18 mouse cellular contexts compared by ENCODE assay signal in the genomic region with DNA sequence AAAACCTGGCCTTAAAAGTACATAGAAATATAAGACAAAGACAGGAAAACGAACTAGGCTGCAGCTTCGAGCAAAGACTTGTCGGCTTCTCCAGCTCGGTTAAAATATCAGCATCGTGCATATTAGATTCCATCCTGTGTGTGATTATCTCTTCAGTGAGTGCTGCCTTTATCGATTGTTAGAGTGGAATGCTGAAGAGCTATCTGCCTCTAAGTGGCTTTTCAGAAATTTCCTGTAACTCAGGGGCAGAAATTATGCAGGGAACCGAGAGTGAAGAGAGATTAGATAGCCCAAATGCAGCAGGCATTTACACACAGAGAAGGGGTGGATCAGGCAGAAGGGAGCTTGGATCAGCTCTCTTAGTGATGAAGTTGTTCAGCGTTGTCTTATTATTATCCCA. TPM values are rescaled to one million over a fixed set of nuclear protein-coding genes. Genes with fewer than 3 reads are reported as not detected.
DNase-seq lines count a peak whose midpoint lies in the region; ATAC-seq and TF ChIP-seq lines count a peak whose summit lies in the region.
"Had no signal": no experiment of that assay in that cellular context is flagged by ENCODE, and none has a peak within 500 bp of the region (broad histone marks: within the 10 kb centered on the region; RNA-seq: fewer than 3 reads in every experiment).

No protein-coding gene starts in this region.

- TF ChIP-seq EP300 in MEL (IDR thresholded peaks at IDR 0.05; ENCODE audit: low read depth in 1 of 2, low read length in 2 of 2), result no peak

- no peaks in the 10 kb centered on the region for H3K36me3 ChIP-seq in forebrain, postnatal 0 days (ENCODE audit: insufficient read depth)
- no peaks in the 10 kb centered on the region for H3K36me3 ChIP-seq in forebrain, embryonic 13.5 days (ENCODE audit: poor library complexity, severe bottlenecking)
- no peaks in the 10 kb centered on the region for H3K36me3 ChIP-seq in heart, embryonic 14.5 days (ENCODE audit: control insufficient read depth, insufficient read depth, low read length)
- peaks cover 0 to 7% of the 10 kb centered on the region in 2 experiments; a peak in 2 of 4 replicates for H3K36me3 ChIP-seq in MEL (ENCODE audit: control insufficient read depth in 1 of 2, insufficient read depth in 2 of 2, low read length in 2 of 2)
- no peaks in the 10 kb centered on the region for H3K36me3 ChIP-seq in liver, embryonic 12.5 days
- H3K36me3 ChIP-seq: lung, embryonic 15.5 days had no signal

- no peak overlapping the region for H3K4me2 ChIP-seq in forebrain, postnatal 0 days (ENCODE audit: low read depth)
- H3K4me2 ChIP-seq in forebrain, embryonic 13.5 days, result no peak overlapping the region
- peak overlapping the region; percentile 25; the same call in 1 of the 2 replicates for H3K4me2 ChIP-seq in heart, embryonic 14.5 days (ENCODE audit: low read length)
- H3K4me2 ChIP-seq in liver, embryonic 12.5 days, result no peak overlapping the region
- H3K4me2 ChIP-seq: hindbrain, embryonic 14.5 days; lung, embryonic 15.5 days had no signal

- intact Hi-C loops in heart, postnatal 36 days (cut with DNase I), result no loop called here

- H3K27ac ChIP-seq in forebrain, postnatal 0 days (ENCODE audit: low read depth, low read length), result no peak overlapping the region
- H3K27ac ChIP-seq in forebrain, embryonic 13.5 days, result no peak overlapping the region
- no peak overlapping the region for H3K27ac ChIP-seq in heart, embryonic 14.5 days (replicated peaks in 1 of 2; ENCODE audit: control insufficient read depth in 1 of 2, insufficient read depth in 1 of 2, low read depth in 2 of 2, low read length in 2 of 2)
- H3K27ac ChIP-seq in MEL (ENCODE audit: control insufficient read depth, low read depth, low read length), result no peak overlapping the region
- no peak overlapping the region for H3K27ac ChIP-seq in liver, embryonic 12.5 days
- H3K27ac ChIP-seq: hindbrain, embryonic 14.5 days; lung, embryonic 15.5 days had no signal

- ATAC-seq in forebrain, postnatal 0 days, result peak; percentile 20; the same call in 1 of the 2 replicates
- no peak for ATAC-seq in forebrain, embryonic 13.5 days
- no peak for ATAC-seq in heart, embryonic 14.5 days (ENCODE audit: insufficient number of reproducible peaks, insufficient read depth, low FRiP score, low read depth)
- peak; percentile 63 for ATAC-seq in liver, embryonic 12.5 days
- ATAC-seq: inflammation-experienced regulatory T-cells, adult 6 months; midbrain, embryonic 16.5 days had no signal

- DNase-seq in forebrain, postnatal 0 days, result no peak
- no peak for DNase-seq in heart, postnatal 36 days
- DNase-seq in MEL (ENCODE audit: low read depth, low spot score), result no peak
- DNase-seq in B cell, adult 2 months, result no peak
- DNase-seq in ovary, postnatal 14 days (ENCODE audit: low spot score), result no peak
- DNase-seq: adrenal gland, postnatal 10 days; cerebellum, adult 9-10 months; kidney, adult 18-20 months; kidney, postnatal 4 days; lung, postnatal 36 days had no signal

- H3K79me2 ChIP-seq in MEL (ENCODE audit: control insufficient read depth, insufficient read depth, low read length, poor library complexity), result no peaks in the 10 kb centered on the region

- TF ChIP-seq POLR2A in MEL (IDR thresholded peaks at IDR 0.05; ENCODE audit: control insufficient read depth in 1 of 2, insufficient read depth in 1 of 2, low read depth in 1 of 2, low read length in 2 of 2, poor library complexity in 1 of 2), result no peak

- H3K4me1 ChIP-seq in forebrain, postnatal 0 days (ENCODE audit: insufficient read depth), result no peaks in the 10 kb centered on the region
- no peaks in the 10 kb centered on the region for H3K4me1 ChIP-seq in forebrain, embryonic 13.5 days
- peaks cover 8 to 20% of the 10 kb centered on the region in 2 experiments for H3K4me1 ChIP-seq in heart, embryonic 14.5 days (ENCODE audit: control insufficient read depth in 2 of 2, insufficient read depth in 2 of 2, low read length in 2 of 2)
- H3K4me1 ChIP-seq in MEL (ENCODE audit: control insufficient read depth in 1 of 2, insufficient read depth in 2 of 2, low read length in 2 of 2), result 0 out of 4 replicates have a peak, but pooled peaks cover 0 to 8% of the 10 kb centered on the region in 2 experiments
- H3K4me1 ChIP-seq in liver, embryonic 12.5 days, result peaks cover 45% of the 10 kb centered on the region

- H3K9me3 ChIP-seq in forebrain, postnatal 0 days (ENCODE audit: low read length), result no peaks in the 10 kb centered on the region
- no peaks in the 10 kb centered on the region for H3K9me3 ChIP-seq in forebrain, embryonic 13.5 days (replicated peaks)
- H3K9me3 ChIP-seq in heart, embryonic 14.5 days (ENCODE audit: control insufficient read depth, low read length), result no peaks in the 10 kb centered on the region
- no peaks in the 10 kb centered on the region for H3K9me3 ChIP-seq in MEL (replicated peaks; ENCODE audit: insufficient read depth, low read length)
- H3K9me3 ChIP-seq in liver, embryonic 12.5 days (replicated peaks), result no peaks in the 10 kb centered on the region
- H3K9me3 ChIP-seq: lung, embryonic 15.5 days had no signal

- WGBS in forebrain, postnatal 0 days, result 62% methylated on average over 8 of the region's 8 CpGs
- 70% methylated on average over 8 of the region's 8 CpGs for WGBS in forebrain, embryonic 13.5 days
- WGBS in heart, embryonic 14.5 days, result 1% methylated on average over 8 of the region's 8 CpGs
- WGBS in liver, embryonic 12.5 days (ENCODE audit: insufficient replicate concordance), result 11% methylated on average over 8 of the region's 8 CpGs

- no peak overlapping the region for H3K9ac ChIP-seq in forebrain, postnatal 0 days
- no peak overlapping the region for H3K9ac ChIP-seq in forebrain, embryonic 13.5 days
- H3K9ac ChIP-seq in heart, embryonic 14.5 days (ENCODE audit: low read length), result no peak overlapping the region
- no peak overlapping the region for H3K9ac ChIP-seq in MEL (ENCODE audit: control insufficient read depth, low read depth, low read length, poor library complexity, severe bottlenecking)
- no peak overlapping the region for H3K9ac ChIP-seq in liver, embryonic 12.5 days
- H3K9ac ChIP-seq: hindbrain, embryonic 14.5 days; lung, embryonic 15.5 days had no signal

- TF ChIP-seq CTCF in forebrain, postnatal 0 days (IDR thresholded peaks at IDR 0.05; ENCODE audit: low read depth), result no peak
- no peak for TF ChIP-seq CTCF in MEL (IDR thresholded peaks at IDR 0.05 in 2 of 3, conservative IDR thresholded peaks at IDR 0.05 in 1 of 3; ENCODE audit: control insufficient read depth in 1 of 3, insufficient read depth in 1 of 3, low read depth in 2 of 3, low read length in 3 of 3, poor library complexity in 1 of 3, severe bottlenecking in 1 of 3)

- H3K27me3 ChIP-seq in forebrain, postnatal 0 days (ENCODE audit: insufficient read depth, low read length), result no peaks in the 10 kb centered on the region
- no peaks in the 10 kb centered on the region for H3K27me3 ChIP-seq in forebrain, embryonic 13.5 days
- no peaks in the 10 kb centered on the region for H3K27me3 ChIP-seq in heart, embryonic 14.5 days (ENCODE audit: control insufficient read depth, insufficient read depth, low read length)
- no peaks in the 10 kb centered on the region for H3K27me3 ChIP-seq in MEL (ENCODE audit: control insufficient read depth in 1 of 2, insufficient read depth in 2 of 2, low read length in 2 of 2)
- H3K27me3 ChIP-seq in liver, embryonic 12.5 days (replicated peaks), result no peaks in the 10 kb centered on the region

- H3K4me3 ChIP-seq in forebrain, postnatal 0 days (ENCODE audit: low read depth, low read length), result no peak overlapping the region
- no peak overlapping the region for H3K4me3 ChIP-seq in forebrain, embryonic 13.5 days
- H3K4me3 ChIP-seq in heart, embryonic 14.5 days (ENCODE audit: control insufficient read depth in 1 of 2, insufficient read depth in 1 of 2, low read depth in 1 of 2, low read length in 2 of 2), result no peak overlapping the region
- H3K4me3 ChIP-seq in MEL (ENCODE audit: control insufficient read depth in 1 of 2, insufficient read depth in 1 of 2, low read depth in 2 of 2, low read length in 2 of 2), result no peak overlapping the region
- H3K4me3 ChIP-seq in liver, embryonic 12.5 days, result no peak overlapping the region
- H3K4me3 ChIP-seq: lung, embryonic 15.5 days; myocyte had no signal

- TF ChIP-seq RAD21 in MEL (IDR thresholded peaks at IDR 0.05; ENCODE audit: low read depth, low read length), result no peak

TF ChIP-seq in MEL, 35 proteins besides CTCF, POLR2A, EP300 and RAD21:
- TF ChIP-seq GATA1 (IDR thresholded peaks at IDR 0.05; ENCODE audit: low read depth, low read length) (0 out of 2 replicates have a peak, but pooled peaks have one; percentile 17), SMC3 (IDR thresholded peaks at IDR 0.05; ENCODE audit: low read depth, low read length) (no peak), NELFE (IDR thresholded peaks at IDR 0.05; ENCODE audit: low read depth, low read length) (no peak)

RNA-seq across cellular contexts. Expression of a gene that starts 41.5 kb away (rescaled TPM):
- total RNA-seq in forebrain, postnatal 0 days (2014; rRNA removed), result 20.9 and 26.1 TPM in 2 replicates
- 5.5 and 6.8 TPM in 2 replicates for polyA plus RNA-seq in forebrain, postnatal 0 days (2015; fragmentation: Nextera tagmentation; extraction: Ambion mirVana)
- polyA plus RNA-seq in forebrain, embryonic 13.5 days (2015; fragmentation: Nextera tagmentation; extraction: Ambion mirVana), result 4.5 and 4.6 TPM in 2 replicates
- 33.4 and 36.4 TPM in 2 replicates for polyA plus RNA-seq in heart, embryonic 14.5 days (2014; fragmentation: Nextera tagmentation; extraction: Ambion mirVana)
- total RNA-seq in heart, postnatal 36 days (2021), result 10 to 100 TPM; 57.7 to 60.9 TPM
- total RNA-seq in MEL (2012; rRNA removed), result not detected in 2 replicates
- not detected for polyA plus RNA-seq in MEL (2012; ENCODE audit: insufficient read depth in 1 of 2, insufficient read length in 2 of 2, low read depth in 1 of 2, low replicate concordance in 2 of 2, missing spikeins in 1 of 2)
- 19.8 and 24.9 TPM in 2 replicates for polyA plus RNA-seq in liver, embryonic 12.5 days (2016; fragmentation: Nextera tagmentation; extraction: Ambion mirVana)

Comparison
In these comparisons a context has a peak if more than half of its experiments do, and no peak if none do; other contexts are left out.
1. ATAC-seq: peak in forebrain, postnatal 0 days (single experiment) and liver, embryonic 12.5 days (single experiment); none in forebrain, embryonic 13.5 days (single experiment) and heart, embryonic 14.5 days (single experiment).